Mouse (Mus musculus): ENCODE measurements around the gene Hist1h3f. TPM values are rescaled to one million over a fixed set of nuclear protein-coding genes. Genes with fewer than 3 reads are reported as not detected.

Gene Hist1h3f
- 9.6 and 13.1 TPM in 2 replicates for polyA plus RNA-seq (2012; rRNA removed)

DNA sequence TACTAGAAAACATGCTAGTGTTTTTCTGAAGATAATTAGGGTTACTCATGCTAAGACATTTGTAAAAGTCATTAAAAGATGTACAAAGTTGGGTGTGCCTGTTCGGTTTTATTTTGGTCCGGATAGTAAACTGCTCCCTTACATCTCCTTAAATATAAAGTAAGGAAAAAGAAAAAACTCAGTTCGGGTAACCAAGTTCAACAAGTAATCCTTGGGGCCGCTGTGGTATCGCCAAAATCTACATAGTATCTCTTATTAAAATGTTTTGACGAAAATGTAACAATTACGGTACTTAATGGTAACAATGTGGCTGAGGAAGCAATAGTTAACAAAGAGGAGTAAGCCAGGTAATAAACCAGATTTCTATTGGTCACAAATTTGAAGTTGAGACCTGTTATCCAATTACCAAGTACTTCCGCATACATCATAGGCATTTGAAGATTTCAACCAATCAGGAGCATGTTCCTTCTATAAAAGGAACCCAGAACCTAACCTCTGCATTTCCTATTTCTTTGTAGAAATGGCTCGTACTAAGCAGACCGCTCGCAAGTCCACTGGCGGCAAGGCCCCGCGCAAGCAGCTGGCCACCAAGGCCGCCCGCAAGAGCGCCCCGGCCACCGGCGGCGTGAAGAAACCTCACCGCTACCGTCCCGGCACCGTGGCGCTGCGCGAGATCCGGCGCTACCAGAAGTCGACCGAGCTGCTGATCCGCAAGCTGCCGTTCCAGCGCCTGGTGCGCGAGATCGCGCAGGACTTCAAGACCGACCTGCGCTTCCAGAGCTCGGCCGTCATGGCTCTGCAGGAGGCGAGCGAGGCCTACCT is at the start of gene Hist1h3f:
TSS of gene Hist1h3f (plus strand) at position 88 of the 822 bp plus-strand sequence.
- TF ChIP-seq POLR2A (IDR thresholded peaks at IDR 0.05; ENCODE audit: low read depth, low read length) (peak; percentile 90), CTCF (IDR thresholded peaks at IDR 0.05; ENCODE audit: extremely low read depth, insufficient read length, insufficient replicate concordance, low read depth, low read length) (no peak)
- Histone ChIP-seq H3K4me1 (ENCODE audit: control insufficient read depth, insufficient read depth, insufficient read length, low read length) (peaks cover 2% of the 10 kb centered on the region; the same call in 1 of the 2 replicates), H3K4me3 (ENCODE audit: low read depth, low read length) (peak within 1 kb of the TSS; percentile 95), H3K27me3 (ENCODE audit: control insufficient read depth, insufficient read depth, low read length) (no peaks in the 10 kb centered on the region), H3K27ac (ENCODE audit: insufficient read depth, low read depth, low read length) (peak within 1 kb of the TSS; percentile 92), H3K36me3 (ENCODE audit: control insufficient read depth, insufficient read depth, low read length) (no peaks in the 10 kb centered on the region)
- under 1% methylated on average over 30 of the region's 45 CpGs for WGBS

DNA sequence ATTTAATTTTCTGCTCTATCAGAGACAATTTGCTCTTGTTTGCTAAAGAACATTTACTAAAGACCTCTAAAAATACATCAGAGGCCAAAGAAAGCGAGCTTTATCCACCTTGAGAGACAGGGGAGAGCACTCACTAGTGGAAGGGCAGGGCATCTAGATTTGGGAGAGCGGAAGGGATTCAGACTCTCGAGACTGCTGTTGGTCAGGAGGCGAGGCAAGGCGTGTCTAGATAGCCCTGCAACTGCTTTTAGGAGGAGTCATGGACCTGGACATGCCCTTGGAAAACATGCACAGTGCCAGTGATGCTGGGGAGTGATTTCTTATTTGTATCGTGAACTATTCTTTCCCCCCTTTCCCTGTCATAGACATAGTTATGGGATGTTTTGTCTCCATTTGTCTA is 48.3 kb upstream of the Hist1h3f start:
- TF ChIP-seq CTCF (IDR thresholded peaks at IDR 0.05; ENCODE audit: extremely low read depth, insufficient read length, insufficient replicate concordance, low read depth, low read length) (no peak), POLR2A (IDR thresholded peaks at IDR 0.05; ENCODE audit: low read depth, low read length) (no peak)
- H3K36me3 ChIP-seq (ENCODE audit: control insufficient read depth, insufficient read depth, low read length): no peaks in the 10 kb centered on the region
- no peak overlapping the region for H3K27ac ChIP-seq (ENCODE audit: insufficient read depth, low read depth, low read length)
- WGBS: 69% methylated on average over 6 of the region's 6 CpGs
- peaks cover 3% of the 10 kb centered on the region; the same call in 1 of the 2 replicates for H3K4me1 ChIP-seq (ENCODE audit: control insufficient read depth, insufficient read depth, insufficient read length, low read length)
- H3K27me3 ChIP-seq (ENCODE audit: control insufficient read depth, insufficient read depth, low read length): no peaks in the 10 kb centered on the region
- no peak overlapping the region for H3K4me3 ChIP-seq (ENCODE audit: low read depth, low read length)

DNA sequence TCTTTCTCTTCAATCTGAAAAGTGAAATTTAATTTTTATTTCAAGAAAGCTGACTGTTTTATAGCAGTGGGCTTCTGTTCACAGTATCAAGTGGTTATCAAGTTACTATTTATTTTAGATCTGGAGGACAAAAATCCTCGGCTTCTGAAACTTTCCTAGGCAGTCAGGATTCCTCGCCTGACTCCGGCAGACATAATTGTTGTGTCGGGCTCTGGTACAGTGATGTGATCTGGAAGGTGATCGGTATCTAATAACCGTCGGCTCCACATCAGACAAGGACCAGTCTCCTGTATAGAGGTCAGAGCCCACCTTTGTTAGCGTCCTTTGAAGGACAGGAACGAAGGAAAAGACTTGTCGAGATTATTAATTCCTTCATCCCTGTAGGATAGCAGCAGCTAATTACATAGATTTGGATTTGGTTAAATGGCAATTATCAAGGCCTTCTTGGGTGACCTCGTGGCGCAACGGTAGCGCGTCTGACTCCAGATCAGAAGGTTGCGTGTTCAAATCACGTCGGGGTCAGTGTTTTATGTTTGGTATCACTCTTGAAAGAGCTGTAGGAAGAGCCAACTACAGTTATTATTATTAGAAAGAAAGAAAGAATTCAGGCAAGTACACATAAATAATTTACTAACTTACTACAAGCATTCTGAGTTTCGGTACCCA is 46.1 kb upstream of the Hist1h3f start:
- 42% methylated on average over 19 of the region's 19 CpGs for WGBS
- Histone ChIP-seq H3K27ac (ENCODE audit: insufficient read depth, low read depth, low read length) (no peak overlapping the region), H3K4me1 (ENCODE audit: control insufficient read depth, insufficient read depth, insufficient read length, low read length) (peaks cover 3% of the 10 kb centered on the region; the same call in 1 of the 2 replicates), H3K27me3 (ENCODE audit: control insufficient read depth, insufficient read depth, low read length) (no peaks in the 10 kb centered on the region), H3K36me3 (ENCODE audit: control insufficient read depth, insufficient read depth, low read length) (no peaks in the 10 kb centered on the region), H3K4me3 (ENCODE audit: low read depth, low read length) (no peak overlapping the region)
- TF ChIP-seq CTCF (IDR thresholded peaks at IDR 0.05; ENCODE audit: extremely low read depth, insufficient read length, insufficient replicate concordance, low read depth, low read length): no peak
- no peak for TF ChIP-seq POLR2A (IDR thresholded peaks at IDR 0.05; ENCODE audit: low read depth, low read length)

DNA sequence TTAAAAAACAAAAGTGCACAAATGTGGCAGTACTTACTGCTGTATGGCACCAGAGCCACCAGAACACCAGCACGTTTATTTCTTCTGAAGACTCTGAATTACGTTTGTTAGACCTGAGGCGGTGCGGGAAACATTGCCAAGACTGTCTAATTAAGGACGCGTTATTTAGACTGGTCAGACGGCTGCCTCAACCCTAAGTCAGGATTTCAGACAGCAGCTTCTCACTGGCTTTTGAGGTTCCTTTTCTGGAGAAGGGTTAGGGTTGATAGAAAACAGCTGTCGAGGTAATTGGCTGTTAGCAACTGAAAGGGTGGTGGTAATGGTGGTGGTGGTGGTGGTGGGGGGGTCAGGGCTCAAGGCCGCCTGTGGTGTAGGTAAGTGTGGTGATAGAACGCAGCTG is 45.2 kb upstream of the Hist1h3f start:
- H3K36me3 ChIP-seq (ENCODE audit: control insufficient read depth, insufficient read depth, low read length): no peaks in the 10 kb centered on the region
- TF ChIP-seq CTCF (IDR thresholded peaks at IDR 0.05; ENCODE audit: extremely low read depth, insufficient read length, insufficient replicate concordance, low read depth, low read length) (no peak), POLR2A (IDR thresholded peaks at IDR 0.05; ENCODE audit: low read depth, low read length) (no peak)
- H3K27me3 ChIP-seq (ENCODE audit: control insufficient read depth, insufficient read depth, low read length): no peaks in the 10 kb centered on the region
- H3K4me1 ChIP-seq (ENCODE audit: control insufficient read depth, insufficient read depth, insufficient read length, low read length): peaks cover 3% of the 10 kb centered on the region; the same call in 1 of the 2 replicates
- no peak overlapping the region for H3K27ac ChIP-seq (ENCODE audit: insufficient read depth, low read depth, low read length)
- no peak overlapping the region for H3K4me3 ChIP-seq (ENCODE audit: low read depth, low read length)
- 25% methylated on average over 10 of the region's 10 CpGs for WGBS

DNA sequence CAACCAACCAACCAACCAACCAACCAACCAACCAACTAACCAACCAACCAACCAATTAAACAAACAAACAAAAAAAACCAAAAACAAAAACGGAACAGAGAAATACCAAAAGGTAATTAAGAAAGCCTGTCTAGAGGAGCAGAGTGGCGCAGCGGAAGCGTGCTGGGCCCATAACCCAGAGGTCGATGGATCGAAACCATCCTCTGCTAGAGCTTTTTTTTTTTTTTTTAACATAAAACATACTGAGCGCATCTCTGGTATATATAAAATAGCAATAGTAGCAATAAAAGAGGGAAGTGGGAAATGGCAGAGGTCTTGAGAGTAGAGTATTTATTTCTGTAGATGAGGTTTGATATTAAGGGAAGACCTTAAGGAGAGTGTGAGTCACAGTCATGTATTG is 43.9 kb upstream of the Hist1h3f start:
- Histone ChIP-seq H3K36me3 (ENCODE audit: control insufficient read depth, insufficient read depth, low read length) (no peaks in the 10 kb centered on the region), H3K4me1 (ENCODE audit: control insufficient read depth, insufficient read depth, insufficient read length, low read length) (peaks cover 3% of the 10 kb centered on the region; the same call in 1 of the 2 replicates), H3K27ac (ENCODE audit: insufficient read depth, low read depth, low read length) (no peak overlapping the region), H3K27me3 (ENCODE audit: control insufficient read depth, insufficient read depth, low read length) (no peaks in the 10 kb centered on the region), H3K4me3 (ENCODE audit: low read depth, low read length) (no peak overlapping the region)
- 70% methylated on average over 7 of the region's 7 CpGs for WGBS
- TF ChIP-seq CTCF (IDR thresholded peaks at IDR 0.05; ENCODE audit: extremely low read depth, insufficient read length, insufficient replicate concordance, low read depth, low read length): no peak
- no peak for TF ChIP-seq POLR2A (IDR thresholded peaks at IDR 0.05; ENCODE audit: low read depth, low read length)

DNA sequence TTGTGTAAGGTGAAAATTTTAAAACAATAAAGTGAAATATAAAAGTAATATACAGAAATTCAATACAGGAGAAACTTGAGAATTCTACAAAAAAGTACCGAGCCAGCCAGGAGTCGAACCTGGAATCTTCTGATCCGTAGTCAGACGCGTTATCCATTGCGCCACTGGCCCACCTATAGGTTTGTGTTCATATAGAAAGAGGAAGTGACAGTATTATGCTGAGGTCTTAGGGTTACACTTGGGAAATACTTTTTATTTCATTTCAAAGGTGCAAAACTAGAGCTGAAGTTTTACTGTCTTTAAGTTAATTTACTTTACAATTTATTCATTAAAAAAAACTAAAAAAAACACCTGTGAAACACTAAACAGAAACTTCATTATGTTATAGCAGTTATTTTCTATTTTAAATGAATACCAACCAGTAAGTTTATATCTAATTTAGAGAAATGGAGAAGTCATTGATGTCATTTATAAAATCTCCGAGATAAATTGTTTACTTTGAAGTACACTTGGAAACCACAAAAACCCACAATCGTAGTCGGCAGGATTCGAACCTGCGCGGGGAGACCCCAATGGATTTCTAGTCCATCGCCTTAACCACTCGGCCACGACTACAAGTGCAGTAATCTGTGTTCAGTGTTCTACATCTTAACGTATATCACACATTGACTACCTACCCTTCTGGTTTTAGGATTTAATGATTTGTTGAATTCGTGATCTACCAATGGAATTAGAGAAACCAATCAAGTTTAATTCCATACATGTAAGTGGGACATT is 43.2 kb upstream of the Hist1h3f start:
- Histone ChIP-seq H3K4me1 (ENCODE audit: control insufficient read depth, insufficient read depth, insufficient read length, low read length) (peaks cover 3% of the 10 kb centered on the region; the same call in 1 of the 2 replicates), H3K4me3 (ENCODE audit: low read depth, low read length) (no peak overlapping the region), H3K27ac (ENCODE audit: insufficient read depth, low read depth, low read length) (no peak overlapping the region), H3K36me3 (ENCODE audit: control insufficient read depth, insufficient read depth, low read length) (no peaks in the 10 kb centered on the region), H3K27me3 (ENCODE audit: control insufficient read depth, insufficient read depth, low read length) (no peaks in the 10 kb centered on the region)
- TF ChIP-seq CTCF (IDR thresholded peaks at IDR 0.05; ENCODE audit: extremely low read depth, insufficient read length, insufficient replicate concordance, low read depth, low read length): no peak
- WGBS: 12% methylated on average over 17 of the region's 17 CpGs

All from small intestine, adult 2 months (tissue).